Mouse (Mus musculus) heart, adult 11 months (tissue): ENCODE measurements around the gene Cdk5rap3.
A peak's percentile ranks its signal among the peaks of the same experiment; 100 is the strongest.

Source experiments
- DNase-seq: peaks from one replicate; pipeline ENCODE4 v3.0.0; 2022

Gene Cdk5rap3

GRCm38 (mm10) chr11:96933562-96934276 lies 17.4 kb upstream of the Cdk5rap3 start:
- DNase-seq, result peak; percentile 87

DNA sequence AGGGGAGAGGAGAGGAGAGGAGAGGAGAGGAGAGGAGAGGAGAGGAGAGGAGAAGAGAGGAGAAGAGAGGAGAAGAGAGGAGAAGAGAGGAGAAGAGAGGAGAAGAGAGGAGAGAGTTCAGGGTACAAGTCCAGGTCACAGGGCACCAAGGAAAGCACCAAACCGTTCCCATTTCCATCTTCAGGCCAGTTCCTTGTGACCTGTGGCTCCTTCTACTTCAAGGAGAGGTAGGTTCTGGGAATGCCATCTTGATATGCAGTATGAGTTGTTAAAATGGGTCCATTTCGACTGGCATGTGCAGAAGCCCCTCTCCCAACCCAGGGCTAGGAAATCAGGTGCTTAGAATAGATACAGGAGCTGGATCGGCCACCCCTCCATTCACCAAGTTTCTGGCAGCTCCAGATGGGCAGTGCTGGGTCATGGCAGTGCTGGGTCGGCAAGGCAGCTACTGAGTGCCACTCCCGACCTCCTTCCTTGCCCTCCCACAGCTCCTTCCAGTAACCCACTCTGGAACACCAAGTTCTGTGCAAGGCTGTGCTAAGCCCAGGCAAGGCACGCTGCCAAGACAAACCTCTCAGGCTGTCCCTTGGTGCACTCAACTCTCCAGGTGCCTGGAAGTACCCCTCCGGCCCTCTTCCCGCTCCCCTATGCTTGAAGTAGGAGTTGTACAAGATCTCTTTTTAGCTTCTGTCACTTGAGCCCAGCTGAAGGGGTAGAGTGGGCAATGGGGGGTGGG lies 15.2 kb upstream of the Cdk5rap3 start:
- DNase-seq, result peak; percentile 93

DNA sequence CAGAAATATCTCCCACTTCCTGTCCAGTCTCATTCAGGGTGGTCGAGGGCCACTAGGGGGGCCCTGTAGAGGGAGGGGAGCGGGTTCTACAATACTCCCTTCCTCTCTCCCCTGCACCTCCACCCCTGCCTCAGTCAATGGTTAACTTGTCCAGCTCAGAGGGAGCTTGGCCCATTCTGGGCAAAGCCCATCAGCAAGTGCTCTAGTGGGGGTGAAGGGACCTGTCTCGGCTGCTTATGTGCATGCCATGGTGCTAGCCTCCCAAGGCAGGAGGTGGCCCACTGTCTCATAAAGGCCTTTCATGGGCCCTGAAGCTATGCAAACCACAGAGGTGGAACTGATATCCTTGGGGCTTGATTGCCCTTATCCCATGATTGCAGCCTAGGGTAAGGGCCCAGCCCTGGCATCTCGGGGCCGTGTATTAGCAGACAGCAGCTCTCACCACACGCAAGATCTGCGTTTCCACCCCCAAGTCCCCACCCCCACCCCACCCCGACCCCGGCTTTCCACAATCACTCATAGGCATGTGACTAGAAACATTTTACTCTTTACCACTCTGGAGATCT lies 13.6 kb upstream of the Cdk5rap3 start:
- no peak for DNase-seq

DNA sequence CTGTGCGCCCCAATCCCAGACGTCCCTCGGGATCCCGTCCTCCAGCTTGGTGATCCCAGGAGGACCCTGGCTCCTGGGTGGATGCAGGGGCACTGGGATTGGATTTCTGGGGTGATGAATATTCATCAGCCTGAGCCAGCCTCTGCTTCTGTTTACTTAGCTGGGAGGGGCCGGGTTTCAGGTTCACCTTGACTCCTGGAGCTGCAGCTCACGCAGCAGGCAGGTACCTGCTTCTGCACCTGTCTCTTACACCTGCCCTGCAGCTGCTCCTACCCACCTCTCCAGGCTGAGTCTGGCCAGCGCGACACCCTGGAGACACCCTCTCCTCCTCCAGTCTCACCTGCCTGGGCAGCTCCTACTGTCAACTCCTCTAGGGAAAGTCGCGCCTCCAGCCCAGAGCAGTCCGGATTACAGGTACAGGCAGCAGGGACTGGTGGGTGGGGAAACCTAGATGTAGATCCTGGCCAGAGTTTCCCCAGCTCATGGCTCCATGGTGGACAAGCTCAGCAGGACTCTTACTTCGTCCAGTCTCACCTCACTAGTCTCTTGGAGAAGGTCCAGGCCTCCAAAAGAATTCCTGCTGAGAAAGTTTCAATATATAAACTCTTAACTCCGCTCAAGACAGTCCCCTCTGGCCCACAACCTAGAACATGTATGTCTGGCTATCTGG lies 12.9 kb upstream of the Cdk5rap3 start:
- DNase-seq, result peak; percentile 90

DNA sequence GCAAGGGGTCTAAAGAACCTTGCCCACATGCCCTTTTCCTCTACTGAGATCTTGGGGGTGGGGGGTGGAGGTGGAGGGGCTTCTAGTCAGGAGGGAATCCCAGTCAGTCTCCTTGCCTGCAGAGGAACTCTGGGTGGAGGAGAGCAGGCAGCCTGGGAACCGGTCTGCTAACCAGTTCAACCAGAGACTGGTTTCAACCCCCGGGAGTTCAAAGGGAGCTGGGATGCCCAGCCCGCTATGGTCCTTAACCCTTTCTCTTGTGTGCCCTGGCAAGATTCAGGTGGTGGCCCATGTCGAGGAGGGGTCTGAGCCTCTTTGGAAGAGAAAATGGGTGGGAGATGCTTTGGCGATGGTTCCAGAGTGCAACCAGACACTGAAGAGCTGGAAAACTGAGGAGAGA lies 12.4 kb upstream of the Cdk5rap3 start:
- no peak for DNase-seq

GRCm38 (mm10) chr11:96928088-96928487 lies 11.8 kb upstream of the Cdk5rap3 start, which contains the start of gene Prr15l:
Gene Prr15l, plus strand, starts transcription at chr11:96928104.
- DNase-seq, result peak; percentile 85

- DNase-seq, result no peak
These were observed 10.3 kb upstream of the Cdk5rap3 start for GRCm38 (mm10) chr11:96926587-96926986.

DNA sequence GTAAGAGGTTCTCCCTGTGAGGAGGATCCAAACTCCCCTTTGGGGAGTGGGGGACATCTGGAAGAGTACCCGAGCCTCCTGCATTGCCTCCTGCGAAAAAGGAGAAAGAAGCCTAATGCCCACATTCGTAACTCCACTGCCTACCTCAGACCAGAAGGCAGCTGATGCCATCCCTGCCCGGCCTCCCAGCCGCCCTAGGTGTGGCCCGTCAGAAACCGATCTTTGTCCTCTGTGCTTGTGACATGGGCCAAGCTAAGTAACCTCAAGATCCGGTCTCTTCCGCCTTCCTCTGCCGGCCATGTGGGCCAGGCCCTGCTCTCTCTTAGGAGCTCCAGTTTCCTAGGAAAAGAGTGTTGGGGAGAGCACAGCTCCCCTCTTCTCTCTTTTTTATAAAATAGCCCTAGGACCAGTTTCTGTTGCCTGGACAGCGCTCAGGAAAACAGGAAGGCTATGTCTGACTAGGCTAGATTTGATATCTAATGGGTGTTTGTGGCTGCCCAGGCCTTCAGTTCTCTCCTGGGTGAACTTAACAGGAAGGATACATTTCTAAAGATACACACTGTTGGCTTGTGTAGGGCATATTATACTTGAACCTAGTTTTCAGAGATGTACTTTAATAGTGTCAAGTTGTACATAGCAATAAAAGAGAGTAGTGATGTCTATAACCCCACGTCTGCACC lies 9.3 kb upstream of the Cdk5rap3 start:
- no peak for DNase-seq

DNA sequence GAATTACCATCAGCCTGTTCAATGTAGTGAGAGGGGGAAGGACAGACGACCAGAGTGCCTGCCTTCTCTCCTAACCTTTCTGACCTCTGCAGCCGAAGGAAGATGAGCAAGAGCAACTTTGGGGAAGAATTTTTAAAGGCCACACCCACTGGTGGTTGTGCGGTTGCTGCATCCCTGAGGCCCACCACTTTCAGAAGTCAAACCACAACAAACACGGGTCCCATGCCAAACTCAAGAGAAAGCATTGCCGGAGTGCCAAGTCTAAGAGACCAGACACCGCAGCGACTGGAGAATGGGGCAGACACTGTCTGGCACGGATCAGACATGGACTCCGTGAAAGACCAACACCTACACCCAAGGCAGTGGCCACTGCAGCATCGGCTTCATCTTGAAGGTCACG lies 8.6 kb upstream of the Cdk5rap3 start:
- peak; percentile 84 for DNase-seq

DNA sequence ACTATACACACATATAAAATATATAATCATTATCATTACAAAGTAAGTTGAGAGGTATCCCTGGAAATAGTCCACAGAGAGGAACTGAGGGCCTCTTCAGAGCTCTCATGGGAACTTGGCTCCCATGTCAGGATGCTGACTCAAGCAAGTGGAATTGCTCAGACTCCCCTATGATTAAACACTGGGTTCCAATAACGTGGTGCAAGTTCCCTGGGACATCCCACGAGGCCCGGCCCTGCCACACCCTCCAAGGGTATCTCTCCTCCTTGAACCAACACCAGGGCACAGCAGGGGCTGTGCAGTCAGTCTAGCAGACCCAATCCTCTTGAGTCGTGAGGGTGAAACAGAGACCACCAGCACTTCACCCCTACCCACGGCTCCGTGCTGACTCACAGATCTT lies 2.7 kb upstream of the Cdk5rap3 start:
- DNase-seq, result peak; percentile 87

- DNase-seq, result no peak
These were observed 1.1 kb upstream of the Cdk5rap3 start for GRCm38 (mm10) chr11:96917415-96917814.

DNA sequence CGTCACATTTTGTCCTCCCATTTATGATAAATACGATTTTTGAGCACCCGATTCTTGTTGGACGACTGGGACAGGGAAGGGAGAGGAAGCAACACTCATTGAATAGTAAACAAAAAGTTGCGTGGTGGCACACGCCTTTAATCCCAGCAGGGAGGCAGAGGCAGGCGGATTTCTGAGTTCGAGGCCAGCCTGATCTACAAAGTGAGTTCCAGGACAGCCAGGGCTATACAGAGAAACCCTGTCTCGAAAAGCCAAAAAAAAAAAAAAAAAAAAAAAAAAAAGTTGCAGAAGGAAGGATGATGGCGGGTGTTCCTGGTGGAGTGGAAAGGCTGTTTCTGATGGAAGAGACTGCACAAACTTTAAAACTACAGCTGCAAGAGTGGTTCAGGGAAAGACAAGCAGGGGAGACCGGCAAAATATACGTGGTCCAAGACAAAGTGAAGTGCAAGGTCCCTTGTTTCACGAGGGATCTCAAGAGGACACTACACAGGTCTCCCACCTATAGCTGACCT lies 645 bp upstream of the Cdk5rap3 start:
- DNase-seq, result peak; percentile 93

DNA sequence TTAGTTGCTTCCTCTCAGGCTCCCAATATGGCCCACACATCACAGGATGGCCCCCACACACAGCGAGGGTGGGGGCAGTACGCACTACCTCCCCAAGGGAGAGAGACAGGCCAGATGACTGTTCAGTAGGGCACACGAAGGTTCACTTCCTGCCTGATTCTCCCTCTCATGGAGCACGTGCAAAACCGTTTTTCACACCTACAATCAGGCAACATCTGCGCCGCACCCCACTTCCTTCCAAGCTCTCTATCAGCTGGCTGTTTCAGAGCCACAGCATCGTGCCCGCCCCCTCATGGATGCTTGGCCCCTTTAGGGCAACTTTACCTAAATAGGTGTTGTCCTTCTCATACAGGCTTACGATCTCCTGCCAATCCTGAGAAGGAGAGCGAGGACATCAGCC lies 3.6 kb downstream of the Cdk5rap3 start:
- DNase-seq, result peak; percentile 76

DNA sequence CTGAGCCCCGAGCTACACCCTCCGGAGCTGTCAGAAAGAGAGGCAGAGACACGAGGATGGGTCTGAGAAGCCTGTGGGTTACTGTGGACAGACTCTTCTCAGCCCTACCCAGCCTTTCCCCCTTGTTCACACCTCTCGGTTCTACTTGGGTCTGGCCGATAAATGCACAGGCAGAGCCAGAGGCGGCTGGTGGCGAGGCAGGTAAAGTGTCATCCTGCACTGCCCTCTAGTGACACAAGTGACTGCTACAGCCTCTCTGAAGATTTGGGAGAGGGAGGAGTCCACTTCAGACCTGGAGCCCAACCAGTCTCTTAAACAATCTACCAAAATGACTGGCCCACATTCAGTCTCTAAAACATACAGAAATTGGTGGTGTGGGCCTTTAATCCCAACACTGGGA lies 6.3 kb downstream of the Cdk5rap3 start:
- peak; percentile 95 for DNase-seq

GRCm38 (mm10) chr11:96908594-96908993 lies 7.7 kb downstream of the Cdk5rap3 start:
- no peak for DNase-seq

DNA sequence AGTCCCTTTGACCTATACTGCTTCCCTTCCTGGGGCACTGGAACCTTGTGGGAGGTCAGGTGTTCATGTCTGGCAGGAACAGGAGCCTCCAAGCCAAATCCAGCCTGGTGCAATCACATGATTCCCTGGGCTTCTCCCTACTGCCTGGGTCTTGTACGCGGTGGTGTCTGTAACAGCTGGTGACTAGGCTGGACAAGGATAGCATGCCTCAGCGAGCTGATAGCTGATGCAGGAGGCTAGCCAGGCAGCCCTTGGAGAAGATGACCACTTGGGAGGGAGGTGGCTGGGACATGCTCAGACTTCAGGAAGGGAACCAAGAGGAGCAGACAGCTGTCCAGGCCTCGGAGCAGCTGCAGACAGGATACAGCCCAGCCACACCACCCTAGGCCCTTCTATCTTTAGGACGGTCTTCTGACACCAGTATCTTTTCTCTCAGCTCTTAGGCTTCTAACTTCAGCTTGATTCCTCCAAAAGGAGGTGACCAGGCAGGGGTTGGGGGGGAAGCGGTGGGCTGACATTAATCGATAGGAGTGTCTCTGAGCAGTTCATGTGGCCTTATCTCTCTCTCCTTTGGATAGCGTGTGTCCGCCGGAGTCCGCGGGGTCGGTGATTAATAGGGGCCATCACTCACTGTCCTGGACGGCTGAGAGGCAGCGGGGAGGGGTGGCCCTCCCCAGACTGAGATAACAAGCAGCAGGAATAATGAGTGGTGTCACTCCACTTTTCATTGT lies 9.7 kb downstream of the Cdk5rap3 start:
- DNase-seq, result peak; percentile 98

GRCm38 (mm10) chr11:96902639-96903635 lies 13.4 kb downstream of the Cdk5rap3 start:
- DNase-seq, result peak; percentile 88

- peak; percentile 81 for DNase-seq
These were observed 15.0 kb downstream of the Cdk5rap3 start for GRCm38 (mm10) chr11:96901332-96901731.

- peak; percentile 90 for DNase-seq
These were observed 16.6 kb downstream of the Cdk5rap3 start for GRCm38 (mm10) chr11:96899449-96900306.

DNA sequence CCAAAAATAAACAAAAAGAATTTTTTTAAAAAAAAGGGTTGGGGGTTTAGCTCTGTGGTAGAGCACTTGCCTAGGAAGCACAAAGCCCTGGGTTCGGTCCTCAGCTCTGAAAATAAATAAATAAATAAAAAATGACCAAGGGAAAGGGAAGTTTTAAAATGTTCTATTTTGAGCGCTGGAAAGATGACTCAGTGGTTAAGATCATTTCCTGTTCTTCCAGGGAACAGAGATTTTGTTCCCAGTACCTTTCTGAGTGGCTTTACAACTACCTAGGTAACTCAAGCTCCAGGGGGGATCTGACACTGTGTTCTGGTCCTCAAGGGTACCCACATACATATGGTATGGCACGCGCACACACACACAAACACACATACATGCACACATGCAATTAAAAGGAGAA lies 20.4 kb downstream of the Cdk5rap3 start:
- no peak for DNase-seq
